Mouse (Mus musculus) olfactory bulb, adult 2 months (tissue): Measurements from ENCODE around the gene Ccdc97. TPM values are rescaled to one million over a fixed set of nuclear protein-coding genes. Genes with fewer than 3 reads are reported as not detected.
"Not testable (repeated sequence)": the region's sequence is repeated elsewhere in the genome, so short reads cannot be mapped to it uniquely, and the experiment has no call there.

ENCODE experiments used
- H3K27ac ChIP-seq: fragments of 200-500 bp; 2 replicates; pipeline ENCODE4 v1.5.1; 2012; ENCODE audit warnings: low read depth, low read length; ENCODE audit not compliant: insufficient read depth
- H3K4me1 ChIP-seq: fragments of 200-500 bp; 2 replicates; pipeline ENCODE4 v1.6.1; 2012; ENCODE audit warnings: low read length; ENCODE audit not compliant: control insufficient read depth, insufficient read depth
- H3K4me3 ChIP-seq: fragments of 200-500 bp; 2 replicates; pipeline ENCODE4 v1.5.1; 2012; ENCODE audit warnings: mild to moderate bottlenecking, low read depth, low read length, moderate library complexity; ENCODE audit not compliant: insufficient read depth
- CTCF ChIP-seq: fragments of 200-500 bp; IDR thresholded peaks from 2 replicates; pipeline ENCODE4 v1.5.1; 2012; ENCODE audit warnings: low read depth, mild to moderate bottlenecking, low read length, moderate library complexity; ENCODE audit not compliant: insufficient read depth
- POLR2A ChIP-seq: fragments of 200-500 bp; IDR thresholded peaks from 2 replicates; pipeline ENCODE4 v1.6.1; 2012; ENCODE audit warnings: mild to moderate bottlenecking, low read depth, low read length, moderate library complexity; ENCODE audit not compliant: insufficient read depth
- WGBS: fragments of 180-500 bp; shearing (Covaris S2); methylation state at CpG from one replicate; pipeline ENCODE4 v1.1.7; 2018; 5-methylcytosine and 5-hydroxymethylcytosine counted together
- polyA plus RNA-seq: library from polyadenylated mRNA; stranded (reverse); fragments of >200 nt; gene quantifications from 2 replicates; pipeline ENCODE4 v1.2.4, GENCODE M21; 2012; ENCODE audit warnings: low replicate concordance; ENCODE audit not compliant: missing spikeins, insufficient read depth, insufficient read length

Ccdc97 gene
- polyA plus RNA-seq, 1 experiment, result not detected

DNA sequence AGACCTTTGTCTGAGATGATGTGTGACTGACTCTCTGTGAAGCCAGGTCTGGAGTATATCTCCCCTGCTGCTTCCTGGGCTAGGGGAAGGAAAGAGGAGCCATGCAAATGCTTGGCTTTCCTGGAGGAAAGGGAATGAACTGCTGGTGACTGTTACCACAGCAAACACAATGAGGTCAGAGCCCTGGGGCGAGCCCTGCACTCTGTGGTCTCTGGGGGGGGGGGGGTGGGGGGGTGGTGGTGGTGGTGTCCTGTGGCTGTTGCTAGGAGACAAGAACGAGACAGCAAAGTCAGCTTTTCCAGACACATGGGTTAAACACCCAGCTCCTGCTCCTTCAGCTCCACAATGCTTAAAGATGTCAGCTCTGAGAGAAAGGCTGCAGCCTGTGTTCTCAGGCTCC lies 10.5 kb upstream of the Ccdc97 start:
- peaks cover 8% of the 10 kb centered on the region; the same call in 1 of the 2 replicates for H3K4me1 ChIP-seq
- 39% methylated on average over 2 of the region's 2 CpGs for WGBS
- TF ChIP-seq CTCF, result no peak
- no peak overlapping the region for H3K4me3 ChIP-seq
- H3K27ac ChIP-seq, result no peak overlapping the region

GRCm38 (mm10) chr7:25727800-25728199 lies 8.9 kb upstream of the Ccdc97 start:
- Histone ChIP-seq H3K4me1 (peaks cover 8% of the 10 kb centered on the region; the same call in 1 of the 2 replicates), H3K27ac (no peak overlapping the region), H3K4me3 (no peak overlapping the region)
- WGBS, result 87% methylated on average over 5 of the region's 5 CpGs
- TF ChIP-seq POLR2A (no peak), CTCF (no peak)

DNA sequence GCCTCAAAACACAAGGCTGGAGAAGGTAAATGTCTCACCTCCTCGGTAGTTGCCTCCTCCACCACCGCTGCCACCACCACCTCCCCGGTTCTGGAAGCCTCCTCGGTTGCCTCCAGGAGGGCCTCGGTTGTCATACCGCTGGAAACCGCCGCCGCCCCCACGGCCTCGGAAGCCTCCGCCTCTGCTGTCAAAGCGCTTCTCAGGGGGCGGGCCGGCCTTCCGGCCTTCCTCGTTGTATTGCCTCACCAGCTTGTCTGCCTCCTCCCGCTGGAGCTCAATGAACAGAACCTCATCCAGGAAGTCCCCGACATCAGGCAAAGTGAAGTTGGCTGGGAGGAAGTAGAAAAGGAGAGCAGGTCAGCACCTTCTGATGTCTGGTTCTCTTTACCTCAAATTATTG lies 7.0 kb upstream of the Ccdc97 start:
- peaks cover 8% of the 10 kb centered on the region; the same call in 1 of the 2 replicates for H3K4me1 ChIP-seq
- H3K27ac ChIP-seq, result no peak overlapping the region
- no peak for TF ChIP-seq POLR2A
- no peak for TF ChIP-seq CTCF
- H3K4me3 ChIP-seq, result no peak overlapping the region
- 41% methylated on average over 19 of the region's 19 CpGs for WGBS

DNA sequence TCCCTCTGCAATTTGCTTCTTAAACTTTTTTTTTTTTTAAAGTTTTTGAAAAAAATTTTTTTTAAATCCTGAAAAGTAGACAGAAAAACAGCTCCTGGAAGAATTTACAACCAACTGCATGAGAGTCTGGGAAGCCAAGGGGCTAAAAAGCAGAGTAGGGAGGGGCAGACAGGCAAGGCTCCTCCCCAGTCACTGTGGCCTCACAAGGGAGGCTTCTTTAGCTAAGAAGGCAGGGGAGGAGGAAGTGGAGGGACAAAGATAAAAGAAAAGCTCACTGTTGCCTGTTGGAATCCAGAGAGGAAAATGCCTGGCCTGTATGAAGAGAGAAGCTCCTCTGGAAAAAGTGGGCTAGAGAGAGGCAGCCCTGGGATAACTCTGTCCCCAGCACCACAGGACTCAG lies 2.9 kb upstream of the Ccdc97 start:
- H3K4me3 ChIP-seq, H3K27ac ChIP-seq: not testable (repeated sequence)
- H3K4me1 ChIP-seq, result peaks cover 15% of the 10 kb centered on the region; the same call in 1 of the 2 replicates

- no peak for TF ChIP-seq POLR2A
- TF ChIP-seq CTCF, result no peak
- 85% methylated on average over 5 of the region's 5 CpGs for WGBS
- H3K4me3 ChIP-seq, result no peak overlapping the region
- no peak overlapping the region for H3K27ac ChIP-seq
- H3K4me1 ChIP-seq, result peaks cover 9% of the 10 kb centered on the region; the same call in 1 of the 2 replicates
Measured at GRCm38 (mm10) chr7:25720760-25721159, 1.9 kb upstream of the Ccdc97 start.

GRCm38 (mm10) chr7:25719761-25720610 lies 1.1 kb upstream of the Ccdc97 start:
- whole genome bisulfite sequencing, result 56% methylated on average over 10 of the region's 10 CpGs

DNA sequence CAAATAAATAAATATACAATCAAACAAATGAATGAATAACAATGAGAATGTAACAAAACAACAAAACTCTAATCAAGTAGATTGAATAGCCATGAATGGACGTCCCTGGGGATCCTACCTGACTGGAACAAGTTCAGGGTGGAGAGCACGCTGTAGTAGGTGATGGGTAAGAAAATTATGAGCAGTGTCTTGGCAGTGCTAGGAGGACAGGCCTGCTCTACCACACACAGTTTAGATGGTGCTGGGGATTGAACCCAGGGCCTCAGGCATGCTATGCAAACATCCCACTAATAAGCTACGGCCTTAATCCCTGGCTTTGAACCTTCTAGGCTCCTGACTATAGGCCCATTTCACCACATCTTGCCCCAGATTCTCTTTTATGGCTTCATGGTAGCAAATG lies 1.4 kb downstream of the Ccdc97 start:
- peaks cover 15% of the 10 kb centered on the region for H3K4me1 ChIP-seq
- H3K27ac ChIP-seq, result no peak overlapping the region
- 88% methylated on average over 3 of the region's 3 CpGs for WGBS
- H3K4me3 ChIP-seq, result no peak overlapping the region
- TF ChIP-seq CTCF, result no peak
- TF ChIP-seq POLR2A, result no peak

More at GRCm38 (mm10) chr7:25719761-25720610, 1.1 kb upstream of the Ccdc97 start:
- Histone ChIP-seq H3K4me3 (no peak overlapping the region), H3K27ac (no peak overlapping the region), H3K4me1 (peaks cover 7% of the 10 kb centered on the region; the same call in 1 of the 2 replicates)
- TF ChIP-seq CTCF, result peak; percentile 76
- no peak for TF ChIP-seq POLR2A

GRCm38 (mm10) chr7:25715731-25716271 lies 3.1 kb downstream of the Ccdc97 start:
- Histone ChIP-seq H3K4me3 (no peak overlapping the region), H3K4me1 (peaks cover 31% of the 10 kb centered on the region), H3K27ac (no peak overlapping the region)
- WGBS, result 95% methylated on average over 22 of the region's 22 CpGs
- TF ChIP-seq POLR2A (no peak), CTCF (no peak)

GRCm38 (mm10) chr7:25714581-25714980 lies 4.3 kb downstream of the Ccdc97 start:
- Histone ChIP-seq H3K4me3 (no peak overlapping the region), H3K27ac (no peak overlapping the region), H3K4me1 (peaks cover 41% of the 10 kb centered on the region)
- WGBS, result 86% methylated on average over 8 of the region's 8 CpGs
- TF ChIP-seq CTCF (no peak), POLR2A (no peak)

GRCm38 (mm10) chr7:25712801-25713200 lies 6.1 kb downstream of the Ccdc97 start:
- WGBS, result 89% methylated on average over 9 of the region's 9 CpGs
- H3K4me1 ChIP-seq, result peaks cover 41% of the 10 kb centered on the region
- TF ChIP-seq POLR2A, result no peak
- no peak for TF ChIP-seq CTCF
- no peak overlapping the region for H3K27ac ChIP-seq
- no peak overlapping the region for H3K4me3 ChIP-seq
